Comparison of ENCODE assay signal across 16 mouse cellular contexts in the genomic region with DNA sequence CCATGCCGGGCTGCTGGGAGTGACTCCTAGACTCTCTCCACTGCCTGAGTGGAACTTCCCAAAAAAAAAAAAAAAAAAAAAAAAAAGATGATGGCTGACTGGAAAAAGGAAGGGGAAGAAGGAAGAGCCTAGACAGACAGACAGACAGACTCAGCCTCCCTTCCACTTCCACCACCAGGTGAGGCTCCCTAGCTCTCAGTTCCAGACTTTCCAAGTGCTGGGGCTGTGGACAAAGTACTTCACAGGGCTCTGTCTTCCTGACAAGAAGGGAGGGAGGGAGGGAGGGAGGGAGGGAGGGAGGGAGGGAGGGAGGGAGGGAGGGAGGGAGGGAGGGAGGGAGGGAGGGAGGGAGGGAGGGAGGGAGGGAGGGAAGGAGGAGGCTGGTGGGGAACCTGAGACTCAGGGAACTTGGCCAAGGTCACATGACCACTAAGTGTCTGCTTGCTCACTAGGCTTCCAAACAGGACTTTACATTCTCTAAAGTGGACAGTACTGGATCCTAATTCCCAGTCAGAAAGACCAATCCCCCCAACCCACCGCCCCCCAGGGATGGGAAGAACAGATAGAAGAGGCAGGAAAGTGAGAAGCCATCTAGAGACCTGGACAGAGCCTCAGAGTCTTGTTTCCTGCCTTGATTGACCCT. TPM values are rescaled to one million over a fixed set of nuclear protein-coding genes. Genes with fewer than 3 reads are reported as not detected.
DNase-seq lines count a peak whose midpoint lies in the region; ATAC-seq and TF ChIP-seq lines count a peak whose summit lies in the region.
"Had no signal": no experiment of that assay in that cellular context is flagged by ENCODE, and none has a peak within 500 bp of the region (broad histone marks: within the 10 kb centered on the region; RNA-seq: fewer than 3 reads in every experiment).

No protein-coding gene starts in this region.

- 8% methylated on average over 1 of the region's 2 CpGs for WGBS in macrophage (ENCODE audit: missing documents)
- 58% methylated on average over 2 of the region's 2 CpGs for WGBS in heart, adult 2 months

- H3K27ac ChIP-seq in macrophage, result peak overlapping the region; percentile 97
- H3K27ac ChIP-seq in heart, adult 2 months, result no peak overlapping the region
- H3K27ac ChIP-seq: neural tube, embryonic 15.5 days had no signal

- H3K27me3 ChIP-seq in megakaryocyte, embryonic 14.5 days (replicated peaks), result no peaks in the 10 kb centered on the region
- no peaks in the 10 kb centered on the region for H3K27me3 ChIP-seq in heart, adult 2 months (ENCODE audit: control insufficient read depth, insufficient read depth, low read length)

- H3K79me2 ChIP-seq in macrophage (ENCODE audit: inconsistent target), result peaks cover 27% of the 10 kb centered on the region
- H3K79me2 ChIP-seq in heart, adult 2 months (replicated peaks; ENCODE audit: control insufficient read depth, insufficient read depth, low read length), result no peaks in the 10 kb centered on the region

- DNase-seq in CD4-positive, CD25-positive, alpha-beta regulatory T cell, adult 2 months (ENCODE audit: low read depth, low spot score), result peak; percentile 37
- DNase-seq in R1 (ENCODE audit: low read depth, low spot score), result peak; percentile 69
- no peak for DNase-seq in left cerebral cortex, adult 11 months (ENCODE audit: low spot score)
- no peak for DNase-seq in heart, adult 2 months
- DNase-seq: cerebellum, postnatal 25 days; gastrocnemius, postnatal 36 days; heart, postnatal 14 days had no signal

- no peaks in the 10 kb centered on the region for H3K9me3 ChIP-seq in megakaryocyte, embryonic 14.5 days
- H3K9me3 ChIP-seq: neural tube, embryonic 15.5 days had no signal

- TF ChIP-seq POLR2A in heart, adult 2 months (IDR thresholded peaks at IDR 0.05; ENCODE audit: insufficient read depth, low read depth, low read length), result no peak

- H3K4me1 ChIP-seq in megakaryocyte, embryonic 14.5 days, result peaks cover 100% of the 10 kb centered on the region
- no peaks in the 10 kb centered on the region for H3K4me1 ChIP-seq in heart, adult 2 months (ENCODE audit: control insufficient read depth, insufficient read depth, low read length)

- no peak overlapping the region for H3K9ac ChIP-seq in heart, adult 2 months (ENCODE audit: low read depth, low read length)
- H3K9ac ChIP-seq: neural tube, embryonic 15.5 days had no signal

- no peak for ATAC-seq in CD4-positive, CD25-positive, alpha-beta regulatory T cell, adult 4 months
- ATAC-seq in megakaryocyte, adult 5-6 weeks (ENCODE audit: poor library complexity, severe bottlenecking), result no peak
- ATAC-seq: forebrain, embryonic 16.5 days; midbrain, embryonic 16.5 days had no signal

- TF ChIP-seq CTCF in heart, adult 2 months (IDR thresholded peaks at IDR 0.05), result no peak

- peak overlapping the region; percentile 91 for H3K4me3 ChIP-seq in megakaryocyte, embryonic 14.5 days (replicated peaks)
- H3K4me3 ChIP-seq in macrophage (ENCODE audit: inconsistent target), result no peak overlapping the region; the same call in 1 of the 2 replicates
- no peak overlapping the region for H3K4me3 ChIP-seq in heart, adult 2 months
- H3K4me3 ChIP-seq: neural tube, embryonic 15.5 days had no signal

- no peak for TF ChIP-seq EP300 in heart, adult 2 months (IDR thresholded peaks at IDR 0.05; ENCODE audit: insufficient read depth, low read depth, low read length)

- H3K36me3 ChIP-seq in megakaryocyte, embryonic 14.5 days (replicated peaks; ENCODE audit: low read length), result peaks cover 53% of the 10 kb centered on the region
- H3K36me3 ChIP-seq in macrophage (ENCODE audit: inconsistent target), result no peaks in the 10 kb centered on the region
- H3K36me3 ChIP-seq in heart, adult 2 months (ENCODE audit: control insufficient read depth, insufficient read depth, low read length), result no peaks in the 10 kb centered on the region
- H3K36me3 ChIP-seq: neural tube, embryonic 15.5 days had no signal

- intact Hi-C loops in heart, adult 2 months (cut with DNase I), result no loop called here

RNA-seq across cellular contexts. Expression of a gene that starts 2.0 kb away (rescaled TPM):
- 100 to 1,000 TPM; 166 to 302 TPM for polyA plus RNA-seq in CD4-positive, CD25-positive, alpha-beta regulatory T cell, adult 4 months (2017; shearing (Covaris generic))
- 57.8 and 98.1 TPM in 2 replicates for polyA plus RNA-seq in megakaryocyte, embryonic 14.5 days (2012; ENCODE audit: insufficient read depth, low replicate concordance)
- total RNA-seq in megakaryocyte, adult 5-6 weeks (2015), result 25.5 and 29.5 TPM in 2 replicates
- 49.7 and 54.2 TPM in 2 replicates for total RNA-seq in megakaryocyte, adult 5-6 weeks (2017)
- 10 to 100 TPM in 21 of 26 experiments, 1 to 10 TPM in 5; 4.0 to 47.8 (median 24.6) TPM for total RNA-seq in macrophage (2018; cell fraction: chromatin; rRNA removed)
- 10 to 100 TPM in 25 of 26 experiments, 1 to 10 TPM in 1; 8.1 to 42.2 (median 27.2) TPM for total RNA-seq in macrophage (2018; cell fraction: cytosol; rRNA removed)
- total RNA-seq in macrophage (2018; cell fraction: nucleus; rRNA removed), result 10 to 100 TPM in 20 of 26 experiments, 1 to 10 TPM in 6; 4.6 to 57.7 (median 19.2) TPM
- 25.1 to 57.9 TPM (median 26.9 TPM) in 3 replicates for polyA plus RNA-seq in macrophage (2018)
- total RNA-seq in heart, adult 2 months (2021), result under 1 TPM; 0.73 to 0.82 TPM
- 0.82 and 1.4 TPM in 2 replicates for polyA plus RNA-seq in heart, adult 2 months (2012; rRNA removed)

RNA-seq across cellular contexts. Expression of a gene that starts 16.1 kb away (rescaled TPM):
- polyA plus RNA-seq in CD4-positive, CD25-positive, alpha-beta regulatory T cell, adult 4 months (2017; shearing (Covaris generic)), result 10 to 100 TPM; 11.5 to 13.8 TPM
- 96.0 and 156 TPM in 2 replicates for polyA plus RNA-seq in megakaryocyte, embryonic 14.5 days (2012; ENCODE audit: insufficient read depth, low replicate concordance)
- 83.3 and 93.2 TPM in 2 replicates for total RNA-seq in megakaryocyte, adult 5-6 weeks (2015)
- total RNA-seq in megakaryocyte, adult 5-6 weeks (2017), result 37.1 and 49.1 TPM in 2 replicates
- 100 to 1,000 TPM; 289 to 598 (median 388) TPM for total RNA-seq in macrophage (2018; cell fraction: chromatin; rRNA removed)
- total RNA-seq in macrophage (2018; cell fraction: cytosol; rRNA removed), result 100 to 1,000 TPM; 209 to 299 (median 243) TPM
- total RNA-seq in macrophage (2018; cell fraction: nucleus; rRNA removed), result 100 to 1,000 TPM; 250 to 405 (median 299) TPM
- polyA plus RNA-seq in macrophage (2018), result 169 to 332 TPM (median 211 TPM) in 3 replicates
- 10 to 100 TPM; 20.1 to 21.0 TPM for total RNA-seq in heart, adult 2 months (2021)
- polyA plus RNA-seq in heart, adult 2 months (2012; rRNA removed), result 30.5 and 32.5 TPM in 2 replicates

RNA-seq across cellular contexts. Expression of a gene that starts 25.4 kb away (rescaled TPM):
- polyA plus RNA-seq in CD4-positive, CD25-positive, alpha-beta regulatory T cell, adult 4 months (2017; shearing (Covaris generic)), result under 1 TPM in 1 of 2 experiments, not detected in 1; 0.08 TPM
- 0.24 TPM in 1 of 2 replicates, not detected in the other for polyA plus RNA-seq in megakaryocyte, embryonic 14.5 days (2012; ENCODE audit: insufficient read depth, low replicate concordance)
- not detected in 2 replicates for total RNA-seq in megakaryocyte, adult 5-6 weeks (2015)
- not detected in 2 replicates for total RNA-seq in megakaryocyte, adult 5-6 weeks (2017)
- total RNA-seq in macrophage (2018; cell fraction: chromatin; rRNA removed), result not detected
- not detected for total RNA-seq in macrophage (2018; cell fraction: cytosol; rRNA removed)
- total RNA-seq in macrophage (2018; cell fraction: nucleus; rRNA removed), result not detected
- polyA plus RNA-seq in macrophage (2018), result not detected in 3 replicates
- total RNA-seq in heart, adult 2 months (2021), result 10 to 100 TPM; 12.2 to 14.4 TPM
- 12.6 and 21.5 TPM in 2 replicates for polyA plus RNA-seq in heart, adult 2 months (2012; rRNA removed)
- polyA plus RNA-seq: activated CD4-positive, CD25-positive, alpha-beta regulatory T cell, adult 4 months had no signal

RNA-seq across cellular contexts. Expression of a gene that starts 37.0 kb away (rescaled TPM):
- polyA plus RNA-seq in CD4-positive, CD25-positive, alpha-beta regulatory T cell, adult 4 months (2017; shearing (Covaris generic)), result not detected
- polyA plus RNA-seq in megakaryocyte, embryonic 14.5 days (2012; ENCODE audit: insufficient read depth, low replicate concordance), result not detected in 2 replicates
- not detected in 2 replicates for total RNA-seq in megakaryocyte, adult 5-6 weeks (2015)
- not detected in 2 replicates for total RNA-seq in megakaryocyte, adult 5-6 weeks (2017)
- total RNA-seq in macrophage (2018; cell fraction: chromatin; rRNA removed), result not detected
- total RNA-seq in macrophage (2018; cell fraction: cytosol; rRNA removed), result not detected
- not detected for total RNA-seq in macrophage (2018; cell fraction: nucleus; rRNA removed)
- polyA plus RNA-seq in macrophage (2018), result not detected in 3 replicates
- under 1 TPM; 0.97 to 0.98 TPM for total RNA-seq in heart, adult 2 months (2021)
- polyA plus RNA-seq in heart, adult 2 months (2012; rRNA removed), result 2.3 and 3.6 TPM in 2 replicates
- polyA plus RNA-seq: activated CD4-positive, CD25-positive, alpha-beta regulatory T cell, adult 4 months; lung, embryonic 16.5 days had no signal

Comparison
In these comparisons a context has a peak if more than half of its experiments do, and no peak if none do; other contexts are left out.
1. DNase-seq: peak in CD4-positive, CD25-positive, alpha-beta regulatory T cell, adult 2 months (single experiment) and R1 (single experiment); none in left cerebral cortex, adult 11 months (single experiment) and heart, adult 2 months (0 of 2).
2. RNA of a gene that starts 2.0 kb away (polyA plus RNA-seq): 166 to 302 TPM in CD4-positive, CD25-positive, alpha-beta regulatory T cell, adult 4 months, 57.8 to 98.1 TPM in megakaryocyte, embryonic 14.5 days and 25.1 to 57.9 TPM in macrophage; 0.82 to 1.4 TPM in heart, adult 2 months; every median in the first group is over 10 times any median in the second.
3. RNA of a gene that starts 25.4 kb away (polyA plus RNA-seq): 12.6 to 21.5 TPM in heart, adult 2 months; 0.08 TPM in CD4-positive, CD25-positive, alpha-beta regulatory T cell, adult 4 months, 0.24 TPM in megakaryocyte, embryonic 14.5 days and not detected in macrophage; every median in the first group is over 10 times any median in the second.